Mouse (Mus musculus) forebrain, embryonic 11.5 days (tissue): ENCODE data around the gene Psmf1. TPM values are rescaled to one million over a fixed set of nuclear protein-coding genes. Genes with fewer than 3 reads are reported as not detected.

ENCODE experiments used
- ATAC-seq: fragments of 200-750 bp; cut with Nextera tagmentation; replicated peaks from 2 replicates; pipeline ENCODE4 v1.8.0; 2017; ENCODE audit warnings: moderate TSS enrichment; ENCODE audit not compliant: low FRiP score
- DNase-seq: peaks from one replicate; pipeline ENCODE4 v3.0.0-alpha.2; 2017; ENCODE audit warnings: low spot score
- H3K27ac ChIP-seq: fragments of 300-500 bp; sonication (generic); 2 replicates; pipeline ENCODE4 v1.5.1; 2014; ENCODE audit warnings: low read depth, low read length
- H3K27me3 ChIP-seq: fragments of 300-500 bp; sonication (generic); 2 replicates; pipeline ENCODE4 v1.6.1; 2014; ENCODE audit warnings: mild to moderate bottlenecking, low read length, mixed read lengths; ENCODE audit not compliant: control insufficient read depth, insufficient read depth
- H3K36me3 ChIP-seq: fragments of 300-500 bp; sonication (generic); 2 replicates; pipeline ENCODE4 v1.6.1; 2014; ENCODE audit warnings: mild to moderate bottlenecking, low read length, moderate library complexity, mixed read lengths; ENCODE audit not compliant: control insufficient read depth, insufficient read depth
- H3K4me1 ChIP-seq: fragments of 300-500 bp; sonication (generic); replicated peaks from 2 replicates; pipeline ENCODE4 v1.6.1; 2014; ENCODE audit warnings: low read length, mixed read lengths; ENCODE audit not compliant: control insufficient read depth, insufficient read depth
- H3K4me2 ChIP-seq: fragments of 300-500 bp; sonication (generic); 2 replicates; pipeline ENCODE4 v1.6.1; 2014; ENCODE audit warnings: low read depth, mild to moderate bottlenecking, low read length, moderate library complexity, mixed read lengths; ENCODE audit not compliant: severe bottlenecking
- H3K4me3 ChIP-seq: fragments of 300-500 bp; sonication (generic); 2 replicates; pipeline ENCODE4 v1.5.1; 2014; ENCODE audit warnings: low read depth, low read length
- H3K9ac ChIP-seq: fragments of 300-500 bp; sonication (generic); 2 replicates; pipeline ENCODE4 v1.6.1; 2014; ENCODE audit warnings: low read length
- H3K9me3 ChIP-seq: fragments of 300-500 bp; sonication (generic); 2 replicates; pipeline ENCODE4 v1.6.1; 2016; ENCODE audit warnings: low read length, mixed read lengths; ENCODE audit not compliant: control insufficient read depth
- WGBS: fragments of 180-500 bp; shearing (Covaris S2); extraction: QIAGEN DNeasy Blood & Tissue Kit; methylation state at CpG from one replicate; pipeline ENCODE4 v1.1.7; 2014; 5-methylcytosine and 5-hydroxymethylcytosine counted together
- polyA plus RNA-seq: library from polyadenylated mRNA; unstranded; fragments of >200 nt; fragmentation: Nextera tagmentation; extraction: Ambion mirVana; gene quantifications from 2 replicates; pipeline ENCODE4 v1.2.1, GENCODE M21; 2014

The Psmf1 gene
- polyA plus RNA-seq, 1 experiment from 2014 or later, result 46.8 TPM

DNA sequence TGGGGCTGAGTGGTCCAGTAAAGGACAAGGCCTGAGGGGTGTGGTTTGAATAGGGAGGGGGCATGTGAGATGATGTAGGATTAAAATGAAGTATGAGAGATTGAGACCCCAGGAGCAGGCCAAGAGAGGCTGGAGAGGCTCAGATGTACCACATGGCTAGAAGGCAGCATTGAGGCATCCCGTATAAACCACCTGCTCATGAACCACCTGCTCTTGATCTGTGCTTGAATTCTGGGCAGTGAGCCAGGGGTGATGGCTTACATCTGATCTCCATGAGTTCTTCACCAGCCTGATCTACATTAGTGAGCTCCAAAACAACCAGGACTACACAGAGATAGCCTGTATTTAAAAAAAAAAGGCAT lies 73.0 kb downstream of the Psmf1 start:
- no peak overlapping the region for H3K9ac ChIP-seq
- ATAC-seq (0 out of 2 replicates have a peak, but pooled peaks have one; percentile 21), DNase-seq (no peak)
- no peaks in the 10 kb centered on the region for H3K9me3 ChIP-seq
- WGBS, result 82% methylated on average over 1 of the region's 1 CpGs
- H3K4me3 ChIP-seq, result no peak overlapping the region
- no peak overlapping the region for H3K4me2 ChIP-seq
- H3K27me3 ChIP-seq, result no peaks in the 10 kb centered on the region
- no peaks in the 10 kb centered on the region for H3K4me1 ChIP-seq
- no peaks in the 10 kb centered on the region for H3K36me3 ChIP-seq
- H3K27ac ChIP-seq, result no peak overlapping the region

DNA sequence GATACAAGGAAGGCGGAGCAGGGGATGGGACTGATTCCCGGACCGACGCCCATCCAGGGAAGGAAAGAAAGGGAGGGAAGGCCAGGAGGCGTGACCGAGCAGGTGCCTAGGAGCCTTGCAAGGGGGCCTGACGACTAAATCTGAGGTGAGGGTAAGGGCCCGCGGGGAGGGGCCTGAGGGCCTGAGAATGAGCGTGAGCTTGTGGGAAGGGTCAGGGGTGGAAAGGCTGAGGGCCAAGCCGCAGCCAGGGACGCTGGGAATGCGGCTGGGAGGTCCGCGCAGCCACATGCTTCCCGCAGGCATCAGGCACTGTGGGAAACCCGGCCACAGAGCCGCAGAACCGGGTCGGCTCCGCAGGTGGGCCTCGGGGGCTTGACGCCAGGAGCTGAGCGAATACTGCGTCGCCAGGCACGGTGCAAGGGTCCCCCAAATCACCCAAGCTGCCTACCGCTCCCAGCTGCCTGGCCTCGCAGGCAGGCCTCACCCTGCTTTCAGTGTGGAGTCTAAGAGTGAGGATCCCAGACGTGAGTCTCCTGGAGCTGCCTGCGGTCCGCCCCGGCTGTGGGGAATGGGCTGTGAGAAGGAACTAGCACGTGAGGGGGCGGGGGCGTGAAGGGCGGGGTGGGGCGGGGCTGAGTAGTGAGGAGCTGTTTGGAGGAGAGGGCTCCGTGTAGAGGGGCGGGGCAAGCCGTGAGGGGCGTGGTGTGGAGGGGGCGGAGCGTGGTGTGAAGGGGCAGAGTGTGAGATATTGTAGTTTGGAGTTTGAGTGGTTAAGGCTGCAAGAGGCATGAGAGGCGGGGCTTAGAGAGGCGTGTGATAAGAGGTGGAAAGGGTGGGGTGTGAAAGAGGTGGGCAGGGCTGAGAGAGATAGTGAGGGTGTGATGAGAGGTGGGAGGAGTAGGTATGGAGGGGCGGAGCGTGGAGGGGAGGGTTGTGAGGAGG lies 73.7 kb downstream of the Psmf1 start:
- peak; percentile 61 for DNase-seq
- no peaks in the 10 kb centered on the region for H3K27me3 ChIP-seq
- H3K36me3 ChIP-seq, result no peaks in the 10 kb centered on the region
- H3K4me2 ChIP-seq, result peak overlapping the region; percentile 33; the same call in 1 of the 2 replicates
- 42% methylated on average over 48 of the region's 48 CpGs for WGBS
- no peaks in the 10 kb centered on the region for H3K9me3 ChIP-seq
- H3K27ac ChIP-seq, result no peak overlapping the region
- peak; percentile 58 for ATAC-seq
- no peak overlapping the region for H3K9ac ChIP-seq
- H3K4me1 ChIP-seq, result no peaks in the 10 kb centered on the region
- no peak overlapping the region for H3K4me3 ChIP-seq

DNA sequence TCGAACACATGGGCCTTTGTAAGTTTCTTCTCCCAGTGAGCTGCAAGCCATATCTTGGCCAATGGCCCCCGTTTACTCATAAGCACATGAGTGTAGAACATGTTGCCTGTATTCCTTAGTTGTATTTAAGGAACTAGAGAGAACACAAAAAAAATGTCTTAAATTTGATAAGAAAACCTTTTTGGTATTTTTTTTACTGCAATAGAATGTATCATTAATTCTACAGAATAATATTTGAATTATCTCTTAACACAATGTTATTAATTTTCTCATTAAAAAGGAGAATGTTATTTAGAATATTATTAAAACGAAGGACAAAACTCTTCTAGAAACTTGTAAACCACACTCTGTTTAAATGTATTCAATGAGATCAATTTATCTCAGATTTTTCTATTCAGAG lies 75.6 kb downstream of the Psmf1 start, which contains the start of gene Rad21l:
Gene Rad21l (minus strand): TSS at position 101 of the 400 bp plus-strand sequence.
- Histone ChIP-seq H3K4me2 (no peak within 1 kb of the TSS), H3K27me3 (no peaks in the 10 kb centered on the region), H3K9ac (no peak within 1 kb of the TSS), H3K4me3 (no peak within 1 kb of the TSS), H3K36me3 (no peaks in the 10 kb centered on the region), H3K27ac (no peak within 1 kb of the TSS), H3K9me3 (no peaks in the 10 kb centered on the region), H3K4me1 (no peaks in the 10 kb centered on the region)
- no peak for DNase-seq
- WGBS, result 77% methylated on average over 3 of the region's 3 CpGs
- no peak for ATAC-seq

Other genes starting within 250 kb of the Psmf1 start
- gene Fkbp1a, start 201.7 kb downstream of the Psmf1 start, polyA plus RNA-seq, result 562 and 601 TPM in 2 replicates
- 0.44 and 0.83 TPM in 2 replicates for gene Sdcbp2, start 171.6 kb downstream of the Psmf1 start, polyA plus RNA-seq
- gene Snph, start 111.6 kb downstream of the Psmf1 start, polyA plus RNA-seq, result 2.4 and 3.6 TPM in 2 replicates
- not detected in 2 replicates for gene Rad21l, start 75.7 kb downstream of the Psmf1 start, polyA plus RNA-seq
- gene Tmem74b, start 42.2 kb downstream of the Psmf1 start, polyA plus RNA-seq, result 6.9 and 7.7 TPM in 2 replicates
- gene Rspo4, start 98.7 kb upstream of the Psmf1 start, polyA plus RNA-seq, result 0.15 TPM in 2 replicates
- not detected in 2 replicates for gene Angpt4, start 167.0 kb upstream of the Psmf1 start, polyA plus RNA-seq
- 85.6 and 88.1 TPM in 2 replicates for gene Fam110a, start 236.0 kb upstream of the Psmf1 start, polyA plus RNA-seq